Mouse (Mus musculus) lung, adult 2 months (tissue): ENCODE measurements around the gene Tmc5.

ENCODE experiments used
- CTCF ChIP-seq: fragments of 200-500 bp; IDR thresholded peaks from 2 replicates; pipeline ENCODE4 v1.5.1; 2011; ENCODE audit warnings: mild to moderate bottlenecking, low read length, control low read depth; ENCODE audit not compliant: insufficient read depth
- POLR2A ChIP-seq: fragments of 200-500 bp; IDR thresholded peaks from 2 replicates; pipeline ENCODE4 v1.6.1; 2011; ENCODE audit warnings: low read depth, mild to moderate bottlenecking, control low read depth, low read length, borderline replicate concordance; ENCODE audit errors: extremely low read depth

DNA sequence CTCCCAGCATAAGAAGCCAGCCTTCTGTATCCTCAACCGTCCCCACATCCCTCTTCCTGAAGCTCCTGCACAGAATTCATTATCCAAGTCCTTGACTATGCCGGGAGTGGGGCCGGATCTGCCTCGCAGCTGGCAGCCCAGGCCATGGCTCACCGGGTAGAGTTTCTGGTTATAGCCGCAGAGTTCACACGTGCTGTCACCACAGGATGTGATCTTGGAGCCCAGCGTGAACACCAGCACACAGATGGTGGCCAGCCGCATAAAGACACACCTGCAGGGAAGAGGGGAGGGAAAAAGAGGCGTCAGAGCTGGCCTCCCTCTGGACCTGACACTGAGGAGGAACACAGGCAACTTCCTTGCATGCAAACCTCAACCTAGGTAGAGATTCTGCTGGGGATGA lies 49.6 kb upstream of the Tmc5 start:
- no peak for TF ChIP-seq CTCF
- TF ChIP-seq POLR2A = no peak
